Mouse (Mus musculus) CD4-positive naive resting alpha-beta T cell, adult 76 days (primary cell): ENCODE data around the gene Kansl2. TPM values are rescaled to one million over a fixed set of nuclear protein-coding genes. Genes with fewer than 3 reads are reported as not detected.

Experiments
- total RNA-seq: library from RNA; stranded (reverse); gene quantifications from one replicate; pipeline ENCODE4 v1.2.4, GENCODE M21; 2023

The Kansl2 gene
- total RNA-seq = 49.4 TPM

GRCm38 (mm10) chr15:98533881-98534627 is at the start of gene Kansl2:
Gene Kansl2, minus strand, starts transcription at chr15:98534264.

GRCm38 (mm10) chr15:98570873-98571538 is 36.9 kb upstream of the Kansl2 start, which contains the start of the genes Ccnt1 and 4930415O20Rik:
Gene Ccnt1, minus strand, starts transcription at chr15:98570923.
Gene 4930415O20Rik, plus strand, starts transcription at chr15:98571004.

GRCm38 (mm10) chr15:98492102-98492501 is 42.0 kb downstream of the Kansl2 start, which contains the start of gene Olfr279:
Gene Olfr279, plus strand, starts transcription at chr15:98492402.

GRCm38 (mm10) chr15:98482701-98483100 is 51.4 kb downstream of the Kansl2 start, which contains the start of gene Lalba:
Gene Lalba, minus strand, starts transcription at chr15:98482721.

GRCm38 (mm10) chr15:98469596-98469995 is 64.5 kb downstream of the Kansl2 start, which contains the start of gene OR5BS1P:
Gene OR5BS1P, plus strand, starts transcription at chr15:98469896.

Other genes with a start within 250 kb of the Kansl2 start
- not detected for gene Zfp641, start 238.1 kb downstream of the Kansl2 start, total RNA-seq
- not detected for gene Olfr285, start 216.9 kb downstream of the Kansl2 start, total RNA-seq
- not detected for gene Olfr284, start 193.3 kb downstream of the Kansl2 start, total RNA-seq
- not detected for gene Olfr283, start 153.3 kb downstream of the Kansl2 start, total RNA-seq
- not detected for gene Olfr282, start 103.0 kb downstream of the Kansl2 start, total RNA-seq
- gene Olfr281, start 81.7 kb downstream of the Kansl2 start, total RNA-seq = not detected
- gene OR5BS1P, start 64.4 kb downstream of the Kansl2 start, total RNA-seq = not detected
- not detected for gene Lalba, start 51.5 kb downstream of the Kansl2 start, total RNA-seq
- gene Olfr279, start 41.9 kb downstream of the Kansl2 start, total RNA-seq = not detected
- 167 TPM for gene Ccnt1, start 36.7 kb upstream of the Kansl2 start, total RNA-seq
- not detected for gene 4930415O20Rik, start 36.7 kb upstream of the Kansl2 start, total RNA-seq
- gene Adcy6, start 75.8 kb upstream of the Kansl2 start, total RNA-seq = 37.8 TPM
- 1.5 TPM for gene Cacnb3, start 96.6 kb upstream of the Kansl2 start, total RNA-seq
- gene Ddx23, start 128.6 kb upstream of the Kansl2 start, total RNA-seq = 148 TPM
- 1.2 TPM for gene Rnd1, start 143.2 kb upstream of the Kansl2 start, total RNA-seq
- not detected for gene Ccdc65, start 173.9 kb upstream of the Kansl2 start, total RNA-seq
- gene Fkbp11, start 193.9 kb upstream of the Kansl2 start, total RNA-seq = 4.2 TPM
- gene Arf3, start 228.9 kb upstream of the Kansl2 start, total RNA-seq = 85.5 TPM
- 0.56 TPM for gene Wnt10b, start 243.9 kb upstream of the Kansl2 start, total RNA-seq